Mouse (Mus musculus) kidney, postnatal 14 days (tissue): ENCODE measurements around the gene Adam33.
"Not testable (repeated sequence)": the region's sequence is repeated elsewhere in the genome, so short reads cannot be mapped to it uniquely, and the experiment has no call there.

ENCODE experiments used
- DNase-seq: peaks from one replicate; pipeline ENCODE4 v3.0.0; 2022; ENCODE audit warnings: mixed read lengths

The Adam33 gene

DNA sequence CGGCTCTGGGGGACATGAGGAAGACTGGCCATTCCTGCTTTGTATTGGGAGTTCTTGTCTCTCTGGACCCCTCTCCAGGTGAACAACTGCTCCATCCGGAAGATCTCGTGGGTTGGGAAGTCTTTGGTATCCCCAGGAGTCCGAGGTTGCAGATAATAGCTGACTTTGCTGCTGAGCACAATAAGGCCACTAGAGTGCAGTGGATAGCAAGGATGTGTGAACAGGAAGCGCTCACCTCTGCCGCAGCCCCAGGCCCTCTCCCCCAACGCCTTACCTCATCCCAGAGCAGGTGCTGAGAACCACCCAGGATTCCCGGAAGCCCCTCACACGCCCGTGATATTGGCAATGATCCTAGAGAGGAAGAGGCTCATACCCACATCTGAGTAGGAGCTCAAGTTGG lies 7.4 kb downstream of the Adam33 start:
- DNase-seq: peak; percentile 28

DNA sequence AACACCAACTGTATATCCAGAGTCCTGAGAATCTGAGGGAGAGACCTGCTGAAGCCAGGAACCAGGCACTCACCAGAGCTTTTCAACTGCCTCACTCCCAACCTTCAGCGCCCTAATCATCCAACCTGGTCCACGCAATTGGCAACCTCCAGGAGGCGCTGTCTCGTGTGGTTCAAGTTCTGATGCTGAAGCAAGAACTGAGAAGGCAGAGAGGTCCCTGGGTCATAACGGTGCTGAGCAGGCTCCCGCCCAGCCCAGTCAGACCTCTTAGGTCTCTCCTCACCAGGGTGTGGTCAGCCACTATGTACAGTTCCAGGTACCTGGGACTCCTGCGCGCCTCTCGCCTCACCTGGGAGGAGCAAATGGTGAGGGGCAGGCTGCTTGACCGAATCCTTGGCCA lies 8.0 kb downstream of the Adam33 start:
- DNase-seq: peak; percentile 47

DNA sequence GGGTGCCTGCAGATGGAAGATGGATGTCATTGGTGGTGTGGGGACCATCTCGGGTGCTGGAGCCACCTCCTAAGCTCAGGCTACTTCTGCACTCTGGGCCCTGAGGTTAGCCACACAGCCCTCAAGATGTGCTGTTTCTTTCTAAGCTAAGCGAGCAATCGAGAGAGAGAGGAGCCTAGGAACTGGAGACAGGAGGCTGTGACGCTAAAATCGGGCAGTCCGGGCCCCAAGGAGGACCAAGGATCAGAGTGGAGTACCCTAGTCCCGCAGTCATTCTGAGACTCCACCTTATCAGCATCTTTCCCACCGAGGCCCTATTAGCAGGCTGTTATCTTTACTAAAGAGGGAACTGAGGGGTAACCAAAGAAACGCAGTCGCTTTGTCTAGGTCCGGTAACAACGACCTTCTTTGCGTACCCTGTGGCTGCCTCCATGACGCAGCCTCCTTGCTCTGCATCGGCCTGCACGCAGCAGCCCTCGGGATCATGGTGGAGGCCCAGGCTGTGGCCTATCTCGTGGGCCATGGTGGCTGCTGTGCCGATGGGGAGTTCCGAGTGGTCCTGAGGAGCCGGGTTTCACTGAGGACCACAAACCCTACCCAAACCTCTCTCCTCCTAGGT lies 8.9 kb downstream of the Adam33 start:
- DNase-seq: no peak

DNA sequence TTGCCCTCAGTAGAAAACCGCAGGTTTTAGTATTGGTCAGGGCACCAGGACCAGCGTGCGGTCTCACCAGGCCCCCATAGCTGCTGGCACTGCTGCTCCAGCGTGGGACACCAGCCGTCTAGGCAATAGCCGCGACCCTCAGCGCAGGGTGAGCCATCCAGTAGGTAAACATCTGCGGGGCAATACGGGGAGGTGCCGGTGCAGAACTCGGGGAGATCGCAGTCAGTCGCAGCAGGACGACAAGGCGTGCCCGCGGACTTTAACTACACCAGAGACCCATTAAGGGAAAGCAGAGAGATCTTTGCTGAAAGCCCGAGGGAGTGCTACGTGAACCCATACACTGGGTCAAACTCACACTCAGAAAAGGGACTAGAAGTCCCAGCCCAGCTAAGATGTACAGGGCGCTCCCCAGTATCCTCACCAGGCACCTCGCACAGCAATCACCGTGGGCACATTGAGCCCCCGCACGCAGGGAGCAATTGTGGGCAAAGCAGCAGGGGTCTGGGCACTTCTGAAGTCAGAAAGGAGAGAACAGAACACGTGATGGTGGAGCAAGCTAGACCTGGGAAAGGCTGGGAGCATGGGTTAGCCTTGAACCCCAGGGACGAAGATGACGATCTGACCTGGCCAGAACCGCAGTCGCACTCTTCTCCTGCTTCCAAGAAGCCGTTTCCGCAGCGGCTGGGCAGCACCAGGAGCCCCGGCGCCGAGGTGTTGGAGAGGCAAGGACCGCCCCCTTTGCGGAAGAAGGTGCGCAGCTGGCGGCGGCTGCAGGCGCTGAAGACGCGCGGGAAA lies 9.6 kb downstream of the Adam33 start:
- DNase-seq: no peak

DNA sequence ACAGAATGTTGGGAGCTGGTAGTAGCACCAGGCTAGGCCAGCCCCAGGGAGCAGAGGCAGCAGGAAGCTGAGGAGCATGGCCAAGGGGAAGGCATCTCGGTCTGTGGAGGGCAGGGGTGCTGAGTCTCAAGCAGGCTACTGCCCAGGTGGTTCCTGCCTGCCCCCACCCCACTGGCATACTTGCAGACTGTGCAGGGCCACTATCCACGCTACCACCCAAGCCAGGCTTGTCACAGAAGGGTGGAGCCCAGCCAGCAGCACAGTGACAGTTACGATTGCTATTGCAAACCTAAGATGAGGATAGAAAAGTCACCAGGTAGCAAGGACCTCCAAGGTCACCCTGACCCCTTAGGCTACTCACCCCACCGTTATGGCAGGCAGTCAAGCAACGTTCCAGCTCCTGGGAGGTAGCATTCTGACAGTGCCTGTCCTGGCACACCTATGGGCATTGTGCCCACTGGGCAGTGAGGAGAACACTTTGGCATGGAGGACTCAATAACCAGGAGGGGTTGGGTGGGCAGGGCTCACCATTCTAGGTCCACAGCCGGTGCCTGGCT lies 10.7 kb downstream of the Adam33 start:
- no peak for DNase-seq

DNA sequence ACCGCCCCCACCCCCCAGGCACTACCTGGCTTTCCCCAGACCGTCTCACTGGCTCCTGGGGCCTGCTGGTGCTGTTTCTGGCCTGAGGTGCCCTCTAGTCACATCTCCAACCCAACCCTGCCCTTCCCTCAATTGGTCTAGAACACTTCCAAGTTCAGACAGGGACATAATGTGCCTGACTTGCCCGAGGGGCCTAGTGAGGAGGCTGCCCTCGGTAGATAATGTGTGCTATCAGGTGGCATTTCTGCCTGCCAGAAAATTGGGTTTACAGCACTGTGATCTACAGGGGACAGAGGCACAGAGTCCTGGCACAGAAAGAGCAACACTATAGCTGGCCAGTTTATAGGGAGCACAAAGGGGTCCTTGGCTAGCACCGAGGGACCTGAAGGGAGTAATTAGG lies 11.6 kb downstream of the Adam33 start:
- DNase-seq: no peak

DNA sequence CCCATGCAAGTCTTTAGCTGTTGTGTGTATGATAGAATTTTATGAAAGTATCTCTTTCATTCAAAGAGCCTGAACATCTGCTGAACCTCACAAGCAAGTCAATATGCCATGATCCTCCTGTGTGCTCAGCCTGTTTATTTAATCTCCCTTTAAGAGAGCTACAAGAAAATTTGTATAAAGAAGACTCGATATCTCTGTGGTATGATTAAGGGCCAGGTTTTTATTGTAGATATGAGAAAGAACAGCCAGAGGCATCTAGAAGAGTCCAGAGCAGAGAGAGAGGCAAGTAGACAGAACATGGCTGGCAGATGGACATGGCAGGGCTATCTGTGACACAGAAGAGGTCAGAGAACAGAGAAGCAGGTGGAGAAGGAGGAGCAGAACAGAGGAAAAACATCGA lies 17.6 kb downstream of the Adam33 start:
- DNase-seq: no peak

DNA sequence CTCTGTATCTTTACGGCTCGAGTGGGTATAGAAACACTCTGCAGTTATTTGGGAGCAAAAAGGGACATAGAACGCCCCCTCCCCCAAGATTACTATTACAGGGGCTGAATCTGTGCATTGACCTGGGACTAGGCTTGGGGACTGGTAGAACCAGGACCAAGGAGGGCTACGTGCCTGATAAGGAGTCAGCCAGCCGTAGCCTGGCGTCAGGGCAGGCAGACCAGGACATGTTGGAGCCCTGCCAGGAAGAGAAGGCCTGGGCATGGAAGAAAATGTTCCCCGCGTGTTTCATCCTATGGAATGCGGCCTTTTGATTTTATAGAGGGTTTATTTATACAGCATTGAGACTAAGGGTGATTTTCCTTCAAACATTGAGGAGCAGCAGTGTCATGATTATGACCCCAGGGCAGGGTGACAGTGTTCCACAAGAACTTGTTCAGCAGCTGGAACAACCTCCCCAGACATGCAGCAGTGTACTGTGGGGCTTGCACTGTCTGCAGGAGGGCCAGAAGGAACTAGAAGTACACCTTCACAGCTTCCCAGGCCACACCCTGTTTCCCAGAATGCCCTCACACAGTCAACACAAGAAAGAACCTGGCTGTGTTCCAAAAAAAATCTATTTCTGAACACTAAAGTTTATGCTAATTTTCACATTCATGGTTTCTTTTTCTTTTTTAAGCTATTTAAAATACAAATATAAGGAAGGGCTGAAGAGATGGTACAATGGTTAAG lies 18.5 kb downstream of the Adam33 start:
- DNase-seq: peak; percentile 34

DNA sequence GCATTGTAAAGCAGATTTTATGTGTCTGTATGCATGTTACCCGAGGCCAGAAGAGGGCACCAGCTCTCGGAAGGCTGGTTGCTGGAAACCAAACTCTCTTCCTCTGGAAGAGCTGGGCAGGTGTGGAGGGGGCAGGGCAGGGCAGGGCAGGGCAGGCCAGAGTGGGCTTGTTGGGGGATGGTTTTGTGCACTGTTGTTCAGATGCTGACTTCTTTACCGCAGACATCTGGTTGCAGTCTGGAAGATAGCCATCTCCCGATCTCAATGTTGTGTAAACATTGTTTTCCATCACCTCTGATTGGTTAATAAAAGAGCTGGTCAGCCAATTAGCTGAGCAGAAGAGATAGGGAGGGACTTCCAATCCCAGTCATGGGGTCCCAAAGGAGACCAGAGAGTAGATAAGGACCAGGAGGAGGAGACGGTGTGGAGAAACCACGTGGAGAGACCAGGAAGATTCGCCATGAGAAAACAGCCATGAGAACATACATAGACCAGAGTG lies 19.2 kb downstream of the Adam33 start:
- no peak for DNase-seq

DNA sequence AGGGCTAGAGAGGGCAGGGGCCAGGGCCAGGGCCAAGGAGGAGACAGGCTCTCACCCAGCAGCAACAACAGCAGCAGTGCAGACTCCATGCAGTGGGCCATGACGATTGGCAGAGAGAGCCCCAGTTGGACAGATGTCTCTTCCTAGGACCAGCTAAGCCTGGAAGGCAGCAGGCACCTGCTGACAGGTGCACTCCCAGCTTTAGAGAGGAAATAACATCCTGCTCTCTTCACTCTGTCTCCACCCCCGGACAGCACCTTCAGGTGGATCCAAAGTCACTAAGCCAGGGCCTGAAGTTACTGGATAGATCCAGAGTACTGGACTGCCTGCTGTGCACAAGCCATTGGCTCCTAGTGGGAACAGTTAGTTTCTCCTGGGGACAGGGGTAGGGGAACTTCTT lies 20.6 kb downstream of the Adam33 start, which contains the start of gene Gfra4:
Gfra4 (minus strand) TSS at position 101 of the 400 bp plus-strand sequence.
- DNase-seq: no peak

DNA sequence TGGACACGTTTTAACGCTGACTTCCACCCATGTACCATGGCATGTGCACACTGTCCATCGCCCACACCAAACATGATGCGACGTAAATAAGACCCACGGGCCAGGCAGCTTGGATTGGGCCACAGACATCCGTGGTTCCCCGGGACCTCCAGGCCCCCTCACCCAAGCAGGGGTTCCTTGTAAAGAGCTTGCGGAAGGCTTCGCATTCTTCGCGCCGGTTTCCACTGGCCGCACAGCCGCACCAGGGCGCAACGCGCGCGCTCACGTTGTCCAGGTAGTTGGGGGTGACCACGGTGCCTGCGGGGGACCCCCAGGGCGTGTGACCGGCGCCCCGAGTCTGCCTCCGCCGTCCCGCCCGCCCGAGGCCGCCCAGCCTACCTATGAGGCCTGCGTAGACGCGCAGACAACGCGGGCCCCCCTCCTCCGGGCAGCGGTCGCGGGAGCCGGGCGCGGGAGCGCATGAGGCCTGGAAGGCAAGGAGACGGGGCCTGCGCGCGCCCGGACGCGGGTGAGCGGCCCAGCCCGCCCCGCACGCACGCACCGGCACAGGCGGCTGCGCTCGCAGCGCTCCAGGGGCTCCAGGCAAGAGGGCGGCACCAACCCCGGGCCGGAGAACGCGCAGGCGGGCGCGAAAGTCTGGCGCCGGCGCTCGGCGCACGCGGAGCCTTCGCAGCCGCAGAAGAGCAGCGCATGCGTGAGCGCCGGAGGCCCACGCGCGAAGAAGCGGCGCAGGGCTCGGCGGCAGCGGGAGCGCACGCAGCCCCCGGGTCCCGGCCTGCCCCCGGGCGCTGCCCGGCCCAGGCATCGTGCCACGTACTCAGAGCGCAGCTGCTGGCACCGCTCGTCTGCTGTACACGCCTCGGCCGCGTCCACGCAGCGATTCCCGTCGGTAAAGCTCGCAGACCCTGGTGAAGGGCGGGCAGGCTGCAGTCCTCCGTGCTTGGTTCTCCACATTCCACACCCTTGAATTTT lies 22.5 kb downstream of the Adam33 start:
- DNase-seq: peak; percentile 40

DNA sequence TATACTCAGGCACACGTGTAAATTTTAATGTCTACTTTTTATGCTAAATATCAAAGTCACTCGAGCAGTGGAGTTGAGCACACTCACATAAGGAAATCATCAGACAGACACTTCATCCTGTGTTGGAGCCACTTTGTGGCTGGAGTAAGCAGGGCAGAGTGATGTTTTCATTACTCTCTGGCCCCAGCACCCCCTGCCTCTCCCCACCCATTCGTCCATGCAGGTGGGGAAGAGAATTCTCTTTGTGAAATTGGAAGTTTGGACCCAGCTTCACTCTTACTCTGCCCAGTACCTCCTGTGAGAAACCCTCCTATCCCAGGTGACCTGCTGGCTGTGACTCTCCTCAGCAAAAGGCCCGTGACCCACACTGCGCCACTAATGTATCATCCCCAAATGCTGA lies 24.9 kb downstream of the Adam33 start:
- DNase-seq: no peak

DNA sequence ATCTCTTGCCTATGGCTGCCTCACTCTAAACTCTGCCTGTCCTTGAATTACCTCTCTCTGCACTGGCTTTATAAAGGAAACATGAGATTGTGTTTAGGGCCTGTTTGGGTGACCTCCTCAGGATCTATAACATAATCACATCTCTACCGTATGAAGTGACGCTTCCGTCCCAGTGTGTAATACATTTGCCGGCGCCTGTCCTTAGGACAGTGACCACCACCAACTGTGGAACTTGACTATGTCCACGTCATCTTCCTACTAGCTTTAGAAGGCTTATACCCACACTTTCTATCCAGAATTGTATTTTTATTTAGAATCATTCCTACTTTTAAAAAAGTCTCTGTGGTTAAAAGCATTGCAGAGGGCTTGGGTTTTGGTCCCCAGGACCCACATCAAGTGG lies 25.4 kb downstream of the Adam33 start:
- no peak for DNase-seq

DNA sequence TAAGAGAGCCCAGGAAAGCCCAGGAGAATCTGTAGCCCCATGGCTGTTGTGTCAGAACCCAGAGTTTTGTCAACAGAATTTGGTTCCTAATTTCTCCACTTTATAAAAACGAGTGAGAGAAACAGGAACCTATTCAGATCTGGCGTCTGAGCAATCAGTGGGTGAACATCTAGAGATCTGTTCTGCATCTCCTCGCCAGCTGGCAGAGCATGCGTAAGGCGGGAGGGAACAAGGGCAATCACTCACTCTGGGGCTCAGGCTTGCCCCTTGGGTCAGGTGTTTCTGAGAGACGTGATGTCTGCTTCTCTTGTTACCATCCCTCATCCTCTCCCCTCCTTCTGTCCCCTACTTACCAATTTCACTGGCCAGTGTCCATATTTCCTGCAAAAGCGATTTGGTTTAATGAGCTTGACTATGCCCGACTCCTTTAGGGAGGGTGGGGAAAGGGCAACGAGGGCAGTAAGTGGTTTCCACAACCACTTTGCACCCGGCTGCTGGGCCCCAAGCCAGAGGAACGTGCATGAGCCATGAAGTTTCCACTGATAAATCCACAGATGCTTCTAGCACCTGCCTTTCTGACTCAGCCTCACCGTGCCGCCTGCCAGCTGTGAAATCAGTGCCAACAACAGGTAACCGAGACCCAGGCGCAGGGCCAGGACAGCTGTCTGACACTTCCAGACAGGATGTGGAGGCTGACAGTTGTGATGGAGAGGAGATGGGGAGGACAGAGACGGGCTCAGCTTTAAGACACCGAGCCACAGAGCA lies 26.2 kb downstream of the Adam33 start:
- DNase-seq: peak; percentile 47

DNA sequence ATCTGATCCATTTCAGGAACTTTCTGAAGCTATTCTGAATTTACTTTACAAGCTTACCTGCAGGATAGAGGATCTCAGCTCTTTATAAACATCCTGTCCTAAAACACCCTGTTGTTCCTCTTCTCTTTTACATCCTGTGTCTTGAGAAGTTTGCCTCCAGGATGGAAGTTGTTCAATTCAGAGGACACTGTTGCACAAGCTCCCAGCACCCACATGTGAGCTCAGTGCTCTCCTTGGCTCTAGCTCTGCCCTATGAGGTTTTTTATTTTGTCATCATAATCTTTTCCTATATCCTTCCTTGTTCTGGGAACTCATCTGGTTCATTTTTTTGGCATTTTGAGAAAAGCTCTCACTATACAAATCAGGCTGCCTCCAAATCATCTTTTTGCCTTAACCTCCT lies 26.9 kb downstream of the Adam33 start:
- DNase-seq: no peak

DNA sequence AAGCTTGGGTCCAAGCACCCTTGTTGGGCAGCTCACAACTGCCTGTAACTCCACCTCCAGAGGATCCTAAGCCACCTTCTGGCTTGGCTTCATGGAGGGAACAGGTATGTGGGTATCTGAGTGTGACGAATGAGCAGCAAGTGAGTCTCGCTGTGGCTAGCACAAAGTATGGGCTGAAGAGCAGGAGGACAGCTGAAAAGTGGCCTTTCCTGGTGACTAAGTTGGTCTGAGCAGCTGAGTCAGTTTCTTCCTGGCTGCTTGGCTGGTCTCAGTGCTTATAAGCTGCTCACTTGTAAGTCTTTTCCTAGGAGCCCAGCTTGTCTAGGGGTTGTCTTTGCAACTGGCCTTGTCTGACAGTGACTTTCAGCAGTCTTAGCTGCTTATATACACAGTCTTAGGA lies 27.3 kb downstream of the Adam33 start:
- DNase-seq: no peak

DNA sequence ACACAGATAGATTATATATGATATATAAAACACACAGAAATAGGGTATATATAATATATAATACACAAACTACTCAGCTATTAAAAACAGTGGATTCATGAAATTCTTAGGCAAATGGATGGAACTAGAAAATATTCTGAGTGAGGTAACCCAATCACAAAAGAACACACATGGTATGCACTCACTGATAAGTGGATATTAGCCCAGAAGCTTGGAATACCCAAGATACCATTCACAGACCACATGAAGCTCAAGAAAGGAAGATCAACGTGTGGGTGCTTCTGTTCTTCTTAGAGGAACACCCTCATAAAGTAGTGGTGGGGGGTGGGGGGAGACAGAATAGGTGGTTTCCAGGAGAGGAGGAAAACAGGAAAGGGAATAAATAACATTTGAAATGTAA lies 32.2 kb downstream of the Adam33 start:
- not testable (repeated sequence) for DNase-seq

DNA sequence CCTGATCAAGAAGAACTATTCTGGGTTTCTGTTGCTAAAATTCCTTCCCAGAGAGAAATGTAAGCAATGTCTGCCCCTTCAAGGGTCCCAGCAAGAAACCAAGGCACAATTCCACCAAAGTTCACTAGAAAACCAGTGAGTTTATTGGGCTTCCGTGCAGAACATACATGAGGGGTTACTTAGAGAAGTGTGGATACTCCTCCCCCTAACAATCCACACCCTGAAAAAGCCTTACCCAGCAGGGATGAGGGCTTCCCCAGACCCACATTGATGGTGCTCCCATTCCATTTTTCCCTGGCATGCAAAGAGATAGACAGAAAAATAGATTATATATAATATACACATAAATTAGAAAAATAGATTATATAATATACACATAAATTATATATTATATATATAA lies 32.6 kb downstream of the Adam33 start:
- DNase-seq: no peak

DNA sequence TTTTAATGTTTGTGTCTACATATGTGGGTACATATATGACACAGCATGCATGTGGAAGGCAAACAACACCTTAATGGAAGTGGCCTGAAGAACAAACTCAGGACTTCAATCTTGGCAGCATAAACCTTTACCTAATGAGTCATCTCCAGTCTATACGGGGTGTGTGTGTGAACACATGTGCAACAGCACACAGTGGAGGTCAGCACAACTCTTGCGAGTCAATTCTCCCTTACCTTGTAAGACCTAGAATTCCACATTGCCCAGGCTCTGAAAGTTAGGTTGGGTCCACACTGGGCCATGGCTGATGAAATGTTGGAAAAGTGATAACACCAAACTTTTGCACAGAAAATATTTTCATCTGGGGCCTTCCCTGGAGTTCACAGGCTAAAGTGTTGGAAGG lies 33.1 kb downstream of the Adam33 start:
- DNase-seq: no peak

DNA sequence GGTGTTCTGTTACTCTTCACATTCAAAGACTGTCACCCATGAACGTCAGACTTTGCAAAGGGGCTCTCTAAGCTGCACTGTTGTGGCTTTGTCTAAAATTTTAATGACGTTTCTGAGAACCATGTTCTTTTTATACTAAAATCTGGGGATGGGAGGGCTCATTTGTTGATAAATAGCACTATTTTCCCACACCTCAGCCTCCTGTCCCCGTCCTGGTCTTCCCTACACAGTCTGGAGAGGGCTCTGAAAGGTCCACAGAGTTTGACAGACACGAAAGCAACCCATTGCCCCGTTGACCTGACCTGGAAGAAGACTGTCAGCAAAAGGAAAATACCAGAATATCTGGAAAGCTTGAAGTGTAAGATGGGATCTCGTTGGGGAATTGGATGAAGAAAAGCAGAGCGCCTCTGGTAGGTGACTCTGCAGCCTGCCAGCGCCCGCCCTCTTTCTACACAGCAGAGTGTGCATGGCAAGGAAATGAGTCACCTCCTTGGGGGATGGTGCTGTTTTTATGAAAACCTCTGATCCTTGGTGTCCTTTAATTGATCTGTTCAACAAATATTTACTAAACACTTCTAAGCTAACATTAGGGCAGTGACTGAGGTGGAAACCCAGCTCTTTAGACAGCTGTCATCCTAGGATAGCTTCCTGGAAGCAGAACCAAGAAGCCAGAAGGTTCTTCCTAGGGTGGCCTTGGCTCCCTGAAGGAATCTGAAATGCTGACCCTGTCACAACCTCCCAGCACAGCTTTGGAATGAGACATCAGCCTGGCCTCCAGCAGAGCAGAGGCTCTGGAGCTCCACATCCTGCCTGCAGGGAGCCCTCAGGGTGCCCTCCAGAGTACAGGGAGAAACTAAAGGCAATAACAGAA lies 34.3 kb downstream of the Adam33 start:
- DNase-seq: peak; percentile 21
